Mouse (Mus musculus): ENCODE results near the gene Cdc25a. TPM values are rescaled to one million over a fixed set of nuclear protein-coding genes. Genes with fewer than 3 reads are reported as not detected.

Gene Cdc25a
- total RNA-seq, 2 experiments from 2014 or later, result 45.1 to 54.4 TPM

DNA sequence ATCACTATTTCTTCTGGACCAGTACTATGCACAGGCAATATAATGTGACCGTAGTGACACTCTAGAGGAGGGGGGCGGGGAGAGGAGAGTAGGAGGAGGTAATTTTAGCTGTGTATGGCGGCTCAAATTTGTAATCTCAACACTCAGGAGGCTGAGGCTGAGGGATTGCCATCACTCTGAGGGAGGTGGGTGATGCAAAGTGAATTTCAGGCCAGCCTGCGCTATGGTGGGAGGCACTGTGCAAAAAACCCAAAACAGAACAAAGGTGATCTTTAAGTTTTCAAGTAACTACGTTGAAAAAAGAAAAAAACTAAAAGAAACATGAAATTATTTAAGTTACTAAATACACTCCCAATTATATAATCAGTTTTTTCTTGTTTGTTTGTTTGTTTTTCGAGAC, 55.4 kb downstream of the Cdc25a start:
- ATAC-seq (replicated peaks; ENCODE audit: poor library complexity, severe bottlenecking), result no peak

- ATAC-seq (replicated peaks; ENCODE audit: poor library complexity, severe bottlenecking), result peak; percentile 86
Measured at GRCm38 (mm10) chr9:109931257-109932171, 56.1 kb downstream of the Cdc25a start, which contains the start of gene Map4. TSS of gene Map4 (plus strand) at chr9:109931460.

DNA sequence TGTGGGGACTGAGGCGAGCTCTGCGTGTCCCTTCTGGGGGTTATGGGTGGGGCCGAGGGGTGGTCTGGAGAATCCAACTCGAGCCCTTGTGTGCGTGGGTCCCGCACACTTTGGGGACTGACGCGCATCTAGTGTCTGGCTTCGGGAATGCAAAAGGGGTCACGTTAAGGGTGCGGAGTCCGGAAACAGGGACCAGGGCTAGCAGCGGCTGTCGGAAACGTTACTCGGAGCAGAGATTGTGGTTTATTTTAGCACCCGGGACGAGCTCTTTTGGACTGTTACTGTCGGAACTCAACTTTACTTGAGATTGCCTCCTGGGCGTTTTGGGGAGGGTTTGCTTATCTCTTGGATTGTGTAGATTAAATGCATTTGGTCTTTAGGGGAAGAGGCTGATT, 57.0 kb downstream of the Cdc25a start:
- ATAC-seq (replicated peaks; ENCODE audit: poor library complexity, severe bottlenecking), result 0 out of 2 replicates have a peak, but pooled peaks have one; percentile 9

GRCm38 (mm10) chr9:109932756-109933375, 57.5 kb downstream of the Cdc25a start:
- no peak for ATAC-seq (replicated peaks; ENCODE audit: poor library complexity, severe bottlenecking)

DNA sequence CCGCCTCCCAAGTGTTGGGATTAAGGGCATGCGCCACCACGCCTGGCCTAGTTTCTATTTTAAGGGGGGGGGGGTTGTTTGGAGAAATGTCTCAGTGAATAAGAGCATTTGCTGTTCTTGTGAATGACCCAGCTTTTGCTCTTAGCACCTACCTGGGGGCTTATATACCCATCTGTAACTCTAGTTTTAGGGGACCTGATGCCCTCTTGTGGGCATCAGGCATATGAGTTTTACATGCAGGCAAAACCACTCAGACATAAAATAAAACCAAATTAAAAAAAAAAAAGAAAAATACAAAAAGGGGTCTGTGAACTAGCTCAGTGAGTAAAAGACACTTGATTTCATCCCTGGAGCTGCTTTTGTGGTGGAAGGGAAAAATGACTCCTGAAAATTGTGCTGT, 64.0 kb downstream of the Cdc25a start:
- peak; percentile 37; the same call in 1 of the 2 replicates for ATAC-seq (replicated peaks; ENCODE audit: poor library complexity, severe bottlenecking)

- no peak for ATAC-seq (replicated peaks; ENCODE audit: poor library complexity, severe bottlenecking)
Measured at GRCm38 (mm10) chr9:109942796-109943195, 67.4 kb downstream of the Cdc25a start.

Other genes with a start within 250 kb of the Cdc25a start
- gene Fbxw24, start 249.5 kb upstream of the Cdc25a start, total RNA-seq (2014; fragmentation: Nextera tagmentation), result not detected in 2 replicates
- gene Fbxw24, start 249.5 kb upstream of the Cdc25a start, total RNA-seq (2017), result not detected in 2 replicates
- gene Fbxw25, start 210.9 kb upstream of the Cdc25a start, total RNA-seq (2014; fragmentation: Nextera tagmentation), result not detected in 2 replicates
- not detected in 2 replicates for gene Fbxw25, start 210.9 kb upstream of the Cdc25a start, total RNA-seq (2017)
- gene Fbxw18, start 172.9 kb upstream of the Cdc25a start, total RNA-seq (2014; fragmentation: Nextera tagmentation), result not detected in 2 replicates
- gene Fbxw18, start 172.9 kb upstream of the Cdc25a start, total RNA-seq (2017), result not detected in 2 replicates
- not detected in 2 replicates for gene Fbxw26, start 129.5 kb upstream of the Cdc25a start, total RNA-seq (2014; fragmentation: Nextera tagmentation)
- not detected in 2 replicates for gene Fbxw26, start 129.5 kb upstream of the Cdc25a start, total RNA-seq (2017)
- not detected in 2 replicates for gene Fbxw27, start 84.9 kb upstream of the Cdc25a start, total RNA-seq (2014; fragmentation: Nextera tagmentation)
- gene Fbxw27, start 84.9 kb upstream of the Cdc25a start, total RNA-seq (2017), result not detected in 2 replicates
- gene Spink8, start 63.3 kb upstream of the Cdc25a start, total RNA-seq (2014; fragmentation: Nextera tagmentation), result not detected in 2 replicates
- not detected in 2 replicates for gene Spink8, start 63.3 kb upstream of the Cdc25a start, total RNA-seq (2017)
- 54.0 and 59.5 TPM in 2 replicates for gene Nme6, start 42.8 kb upstream of the Cdc25a start, total RNA-seq (2014; fragmentation: Nextera tagmentation)
- gene Nme6, start 42.8 kb upstream of the Cdc25a start, total RNA-seq (2017), result 22.1 and 28.4 TPM in 2 replicates
- gene Camp, start 26.0 kb upstream of the Cdc25a start, total RNA-seq (2014; fragmentation: Nextera tagmentation), result 3.0 and 37.6 TPM in 2 replicates
- 99.8 and 173 TPM in 2 replicates for gene Camp, start 26.0 kb upstream of the Cdc25a start, total RNA-seq (2017)
- gene Map4, start 55.9 kb downstream of the Cdc25a start, total RNA-seq (2014; fragmentation: Nextera tagmentation), result 33.3 and 42.6 TPM in 2 replicates
- gene Map4, start 55.9 kb downstream of the Cdc25a start, total RNA-seq (2017), result 17.1 and 22.3 TPM in 2 replicates
- gene Smarcc1, start 242.1 kb downstream of the Cdc25a start, total RNA-seq (2014; fragmentation: Nextera tagmentation), result 103 and 108 TPM in 2 replicates
- 59.9 and 70.0 TPM in 2 replicates for gene Smarcc1, start 242.1 kb downstream of the Cdc25a start, total RNA-seq (2017)
- gene Dhx30, start 242.3 kb downstream of the Cdc25a start, total RNA-seq (2014; fragmentation: Nextera tagmentation), result 137 and 141 TPM in 2 replicates
- 42.6 and 65.7 TPM in 2 replicates for gene Dhx30, start 242.3 kb downstream of the Cdc25a start, total RNA-seq (2017)